Mouse (Mus musculus) liver, embryonic 16.5 days (tissue): ENCODE data around the gene Ddx43. TPM values are rescaled to one million over a fixed set of nuclear protein-coding genes. Genes with fewer than 3 reads are reported as not detected.

Experiments used
- ATAC-seq: fragments of 200-750 bp; cut with Nextera tagmentation; 2 replicates; pipeline ENCODE4 v1.8.0; 2017; ENCODE audit warnings: low read depth, mild to moderate bottlenecking, moderate number of reproducible peaks, moderate library complexity
- H3K27ac ChIP-seq: fragments of 300-500 bp; sonication (generic); 2 replicates; pipeline ENCODE4 v1.5.1; 2014; ENCODE audit warnings: mild to moderate bottlenecking, low read length
- H3K27me3 ChIP-seq: fragments of 300-500 bp; sonication (generic); 2 replicates; pipeline ENCODE4 v1.6.1; 2014; ENCODE audit warnings: low read depth, low read length, mixed read lengths; ENCODE audit not compliant: control insufficient read depth, insufficient read depth
- H3K36me3 ChIP-seq: fragments of 300-500 bp; sonication (generic); 2 replicates; pipeline ENCODE4 v1.6.1; 2014; ENCODE audit warnings: mild to moderate bottlenecking; ENCODE audit not compliant: control insufficient read depth, insufficient read depth
- H3K4me1 ChIP-seq: fragments of 300-500 bp; sonication (generic); 2 replicates; pipeline ENCODE4 v1.6.1; 2014; ENCODE audit warnings: low read depth, low read length, mixed read lengths; ENCODE audit not compliant: control insufficient read depth
- H3K4me2 ChIP-seq: fragments of 300-500 bp; sonication (generic); 2 replicates; pipeline ENCODE4 v1.6.1; 2014; ENCODE audit warnings: low read depth, low read length, mixed read lengths
- H3K4me3 ChIP-seq: fragments of 300-500 bp; sonication (generic); 2 replicates; pipeline ENCODE4 v1.5.1; 2014; ENCODE audit warnings: low read depth, mild to moderate bottlenecking, low read length
- H3K9ac ChIP-seq: fragments of 300-500 bp; sonication (generic); 2 replicates; pipeline ENCODE4 v1.6.1; 2014; ENCODE audit warnings: low read depth, low read length
- H3K9me3 ChIP-seq: fragments of 300-500 bp; sonication (generic); replicated peaks from 2 replicates; pipeline ENCODE4 v1.6.1; 2016; ENCODE audit warnings: low read length; ENCODE audit not compliant: control insufficient read depth
- WGBS: fragments of 180-500 bp; shearing (Covaris S2); extraction: QIAGEN DNeasy Blood & Tissue Kit; methylation state at CpG from one replicate; pipeline ENCODE4 v1.1.7; 2014; ENCODE audit not compliant: insufficient replicate concordance; 5-methylcytosine and 5-hydroxymethylcytosine counted together
- polyA plus RNA-seq: library from polyadenylated mRNA; unstranded; fragments of >200 nt; fragmentation: Nextera tagmentation; extraction: Ambion mirVana; gene quantifications from 2 replicates; pipeline ENCODE4 v1.2.1, GENCODE M21; 2015

Gene Ddx43
- polyA plus RNA-seq, 1 experiment from 2014 or later = not detected

- no peaks in the 10 kb centered on the region for H3K4me1 ChIP-seq
- H3K4me3 ChIP-seq = no peak overlapping the region
- H3K27me3 ChIP-seq = no peaks in the 10 kb centered on the region
- H3K36me3 ChIP-seq = no peaks in the 10 kb centered on the region
- WGBS = 55% methylated on average over 7 of the region's 7 CpGs
- ATAC-seq = no peak
- H3K9ac ChIP-seq = no peak overlapping the region
- H3K4me2 ChIP-seq = no peak overlapping the region
- H3K27ac ChIP-seq = no peak overlapping the region
- no peaks in the 10 kb centered on the region for H3K9me3 ChIP-seq
Observed at GRCm38 (mm10) chr9:78369786-78370185, 25.8 kb upstream of the Ddx43 start.

DNA sequence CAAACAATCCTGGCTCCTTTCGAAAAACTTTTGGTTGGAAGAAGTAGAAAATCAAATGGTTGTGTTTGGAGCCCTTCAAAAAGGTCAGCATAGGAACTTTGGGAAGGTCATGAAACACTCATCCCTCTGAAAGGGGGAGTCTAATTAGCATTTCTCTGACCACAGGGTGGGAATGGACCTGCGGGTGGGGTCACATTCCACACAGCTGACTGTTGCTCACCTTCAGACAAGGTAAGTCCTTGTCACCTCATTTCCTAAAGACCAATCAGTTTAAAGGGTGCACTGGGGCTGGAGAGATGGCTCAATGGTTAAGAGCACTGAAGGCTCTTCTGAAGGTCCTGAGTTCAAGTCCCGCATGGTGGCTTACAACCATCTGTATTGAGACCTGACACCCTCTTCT lies 24.1 kb upstream of the Ddx43 start:
- H3K27me3 ChIP-seq = no peaks in the 10 kb centered on the region
- no peak overlapping the region for H3K27ac ChIP-seq
- no peak overlapping the region for H3K9ac ChIP-seq
- no peaks in the 10 kb centered on the region for H3K9me3 ChIP-seq
- ATAC-seq = no peak
- no peak overlapping the region for H3K4me3 ChIP-seq
- no peak overlapping the region for H3K4me2 ChIP-seq
- 64% methylated on average over 3 of the region's 3 CpGs for whole genome bisulfite sequencing
- H3K4me1 ChIP-seq = no peaks in the 10 kb centered on the region
- no peaks in the 10 kb centered on the region for H3K36me3 ChIP-seq

GRCm38 (mm10) chr9:78372827-78373504 lies 22.6 kb upstream of the Ddx43 start:
- H3K9me3 ChIP-seq = no peaks in the 10 kb centered on the region
- H3K27ac ChIP-seq = no peak overlapping the region
- WGBS = 59% methylated on average over 10 of the region's 10 CpGs
- no peaks in the 10 kb centered on the region for H3K4me1 ChIP-seq
- H3K9ac ChIP-seq = no peak overlapping the region
- no peak overlapping the region for H3K4me3 ChIP-seq
- no peak for ATAC-seq
- H3K4me2 ChIP-seq = no peak overlapping the region
- H3K27me3 ChIP-seq = peaks cover 2% of the 10 kb centered on the region
- no peaks in the 10 kb centered on the region for H3K36me3 ChIP-seq

GRCm38 (mm10) chr9:78374397-78374796 lies 21.2 kb upstream of the Ddx43 start:
- Histone ChIP-seq H3K4me2 (no peak overlapping the region), H3K4me3 (no peak overlapping the region), H3K27me3 (peaks cover 4% of the 10 kb centered on the region), H3K9ac (no peak overlapping the region), H3K27ac (no peak overlapping the region), H3K9me3 (no peaks in the 10 kb centered on the region), H3K36me3 (no peaks in the 10 kb centered on the region), H3K4me1 (no peaks in the 10 kb centered on the region)
- ATAC-seq = no peak
- WGBS = 40% methylated on average over 5 of the region's 5 CpGs

DNA sequence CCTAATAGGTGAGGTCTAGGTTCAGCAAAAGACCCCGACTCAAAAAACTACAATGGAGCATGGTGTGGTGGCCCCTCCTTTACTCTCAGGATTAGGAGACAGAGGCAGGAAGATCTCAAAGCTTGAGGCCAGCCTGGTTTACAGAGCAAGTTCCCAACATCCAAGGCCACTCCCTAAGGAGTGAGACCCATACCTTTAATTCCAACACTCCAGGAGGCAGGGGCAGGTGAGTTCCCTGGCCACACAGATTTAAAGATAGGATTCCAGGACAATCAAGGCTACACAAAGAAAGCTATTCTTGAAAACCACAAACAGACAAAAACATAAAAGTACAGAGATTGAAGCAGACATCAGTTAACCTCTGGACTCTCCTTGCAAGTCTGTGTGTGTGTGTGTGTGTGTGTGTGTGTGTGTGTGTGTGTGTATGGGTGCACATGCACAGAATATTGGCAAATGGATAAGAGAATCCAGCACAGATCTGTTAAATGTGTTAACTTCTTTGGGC lies 20.6 kb upstream of the Ddx43 start:
- H3K4me2 ChIP-seq = no peak overlapping the region
- no peaks in the 10 kb centered on the region for H3K9me3 ChIP-seq
- ATAC-seq = no peak
- 46% methylated on average over 1 of the region's 1 CpGs for WGBS
- no peaks in the 10 kb centered on the region for H3K36me3 ChIP-seq
- H3K4me3 ChIP-seq = no peak overlapping the region
- peaks cover 4% of the 10 kb centered on the region for H3K27me3 ChIP-seq
- H3K27ac ChIP-seq = no peak overlapping the region
- H3K9ac ChIP-seq = no peak overlapping the region
- no peaks in the 10 kb centered on the region for H3K4me1 ChIP-seq

GRCm38 (mm10) chr9:78375486-78375885 lies 20.1 kb upstream of the Ddx43 start:
- no peak for ATAC-seq

GRCm38 (mm10) chr9:78377546-78377945 lies 18.0 kb upstream of the Ddx43 start:
- H3K27me3 ChIP-seq = peaks cover 4% of the 10 kb centered on the region
- ATAC-seq = no peak
- H3K9me3 ChIP-seq = no peaks in the 10 kb centered on the region
- 42% methylated on average over 8 of the region's 8 CpGs for WGBS
- no peak overlapping the region for H3K27ac ChIP-seq
- H3K4me2 ChIP-seq = no peak overlapping the region
- no peak overlapping the region for H3K4me3 ChIP-seq
- H3K9ac ChIP-seq = no peak overlapping the region
- H3K4me1 ChIP-seq = no peaks in the 10 kb centered on the region
- H3K36me3 ChIP-seq = no peaks in the 10 kb centered on the region

More at GRCm38 (mm10) chr9:78375486-78375885, 20.1 kb upstream of the Ddx43 start:
- H3K36me3 ChIP-seq = no peaks in the 10 kb centered on the region
- H3K9me3 ChIP-seq = no peaks in the 10 kb centered on the region
- peaks cover 4% of the 10 kb centered on the region for H3K27me3 ChIP-seq
- H3K4me1 ChIP-seq = no peaks in the 10 kb centered on the region
- H3K4me3 ChIP-seq = no peak overlapping the region
- 46% methylated on average over 4 of the region's 4 CpGs for WGBS
- no peak overlapping the region for H3K27ac ChIP-seq
- H3K4me2 ChIP-seq = no peak overlapping the region
- no peak overlapping the region for H3K9ac ChIP-seq

GRCm38 (mm10) chr9:78378113-78378785 lies 17.3 kb upstream of the Ddx43 start, which contains the start of gene Ooep:
Gene Ooep (minus strand): TSS chr9:78378725.
- Histone ChIP-seq H3K4me2 (peak within 1 kb of the TSS; percentile 18; the same call in 1 of the 2 replicates), H3K27me3 (peaks cover 4% of the 10 kb centered on the region)
- WGBS = 6% methylated on average over 23 of the region's 23 CpGs

DNA sequence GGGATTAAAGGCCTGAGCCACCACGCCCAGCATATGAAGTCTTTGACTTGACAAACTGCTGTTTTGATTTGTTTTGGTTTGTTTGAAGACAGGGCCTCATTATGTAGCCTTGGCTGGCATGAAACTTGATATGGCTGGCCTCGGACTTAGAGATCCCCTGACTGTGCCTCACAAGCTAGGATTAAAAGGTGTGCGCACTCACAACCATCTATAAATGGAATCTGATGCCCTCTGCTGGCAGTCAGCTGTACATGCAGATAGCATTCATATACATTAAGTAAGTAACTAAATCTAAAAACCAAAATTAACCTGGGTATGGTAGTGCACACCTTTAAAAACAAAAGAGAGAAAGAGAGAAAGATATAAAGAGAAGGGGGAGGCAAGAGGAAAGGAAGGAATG lies 9.7 kb upstream of the Ddx43 start:
- no peak overlapping the region for H3K4me3 ChIP-seq
- ATAC-seq = no peak
- H3K27ac ChIP-seq = no peak overlapping the region
- no peaks in the 10 kb centered on the region for H3K36me3 ChIP-seq
- 46% methylated on average over 3 of the region's 3 CpGs for whole genome bisulfite sequencing
- H3K9ac ChIP-seq = no peak overlapping the region
- H3K4me2 ChIP-seq = no peak overlapping the region
- no peaks in the 10 kb centered on the region for H3K4me1 ChIP-seq
- H3K27me3 ChIP-seq = no peaks in the 10 kb centered on the region
- H3K9me3 ChIP-seq = no peaks in the 10 kb centered on the region

More at GRCm38 (mm10) chr9:78378113-78378785, 17.3 kb upstream of the Ddx43 start, which contains the start of gene Ooep:
- ATAC-seq = no peak
- Histone ChIP-seq H3K9me3 (no peaks in the 10 kb centered on the region), H3K4me3 (no peak within 1 kb of the TSS), H3K27ac (no peak within 1 kb of the TSS), H3K36me3 (no peaks in the 10 kb centered on the region), H3K9ac (no peak within 1 kb of the TSS), H3K4me1 (no peaks in the 10 kb centered on the region)
